Mouse (Mus musculus): ENCODE data around the gene Klhl5. TPM values are rescaled to one million over a fixed set of nuclear protein-coding genes. Genes with fewer than 3 reads are reported as not detected.

Klhl5 gene
- total RNA-seq (2021) = 10 to 100 TPM; 14.3 to 15.1 TPM

DNA sequence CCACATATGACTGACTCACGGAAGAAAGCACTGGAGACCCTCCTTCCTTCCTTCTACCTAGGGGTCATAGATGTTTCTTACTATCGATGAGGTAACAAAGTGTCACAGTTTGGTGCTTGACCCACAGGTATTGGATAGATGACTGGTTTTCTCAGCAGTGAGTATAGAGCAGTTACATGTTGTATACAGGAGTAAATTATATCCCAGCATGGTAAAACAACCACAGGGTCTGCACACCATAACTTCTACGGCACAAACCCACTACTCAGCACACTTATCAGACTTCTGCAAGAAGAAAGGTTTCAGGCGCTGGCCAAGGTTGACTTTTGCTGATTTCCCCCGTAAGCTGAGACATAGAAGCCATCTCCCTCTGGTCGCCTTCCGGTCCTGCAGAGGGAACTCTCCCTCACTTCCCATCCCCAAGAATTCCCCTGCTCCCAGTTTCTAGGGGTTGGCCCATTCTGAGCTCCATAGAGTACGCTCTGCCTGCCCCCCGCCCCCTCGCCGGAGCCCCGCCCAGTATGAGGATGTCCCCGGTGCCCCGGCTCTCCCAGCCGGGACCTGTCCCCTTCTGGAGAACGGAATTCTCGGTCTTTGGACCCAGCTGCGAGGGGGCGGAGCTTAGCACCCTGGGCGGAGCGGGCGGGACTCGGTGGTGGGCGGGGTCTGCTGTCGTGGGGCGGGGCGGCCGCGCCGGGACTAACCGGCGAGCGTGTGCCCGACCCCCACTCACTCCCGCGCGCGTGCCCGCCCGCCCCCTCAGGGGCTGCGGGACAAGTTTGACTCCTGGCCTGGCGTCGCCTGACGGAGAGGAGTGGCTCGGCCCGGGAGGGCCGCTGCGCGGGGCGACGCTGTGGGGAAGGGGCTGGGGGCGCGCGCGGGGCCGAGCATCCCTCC lies at the start of gene Klhl5:
TSS of gene Klhl5 (plus strand) at position 664 of the 897 bp plus-strand sequence.
- intact Hi-C loops (cut with DNase I) = loop anchor here (5.0 kb wide), 1 partner anchor 50 kb away; no protein-coding TSS in a partner anchor

GRCm38 (mm10) chr5:65057596-65057995 lies 49.7 kb upstream of the Klhl5 start:
- DNase-seq = no peak
- intact Hi-C loops (cut with DNase I) = no loop called here

More for the DNA sequence above, at the start of gene Klhl5:
- peak; percentile 91 for DNase-seq

DNA sequence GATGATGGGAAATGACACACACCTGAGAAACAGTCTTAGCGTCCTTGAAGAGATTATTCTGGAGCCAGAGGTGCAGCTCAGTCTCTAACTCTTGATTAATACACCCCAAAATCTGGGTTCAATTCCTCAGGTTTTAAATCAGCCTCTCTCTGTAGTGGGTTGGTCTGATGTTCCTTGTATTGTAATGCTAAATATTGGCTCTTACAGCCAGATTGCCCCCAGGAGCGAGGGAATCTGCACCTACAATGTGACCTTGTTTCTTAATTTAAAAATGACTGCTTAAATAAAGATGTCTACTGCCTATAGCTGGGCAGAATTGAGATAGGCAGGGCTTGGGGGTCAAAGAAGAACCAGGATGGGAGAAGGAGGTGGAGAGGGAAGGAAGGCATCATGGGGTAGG lies 47.5 kb upstream of the Klhl5 start:
- intact Hi-C loops (cut with DNase I) = no loop called here
- no peak for DNase-seq

DNA sequence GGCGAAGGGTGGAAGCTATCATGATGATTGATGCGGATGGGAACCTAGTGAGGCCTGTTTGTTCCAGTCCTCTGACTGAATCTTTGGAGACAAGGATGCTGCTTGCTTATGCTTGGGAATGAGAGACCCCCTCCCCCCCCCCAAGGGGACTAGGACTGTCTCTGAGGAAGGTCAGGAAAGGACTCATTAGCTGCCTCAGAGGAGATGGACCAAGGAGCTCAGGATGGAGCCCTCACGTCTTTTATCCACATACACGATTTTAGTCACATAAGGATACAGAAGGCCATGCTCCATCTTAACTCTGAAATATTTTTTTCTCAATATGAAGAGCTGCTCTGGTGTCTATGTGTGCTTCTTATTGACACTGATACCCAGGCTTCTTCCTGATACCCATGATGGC lies 45.1 kb upstream of the Klhl5 start:
- intact Hi-C loops (cut with DNase I) = no loop called here
- DNase-seq = no peak

GRCm38 (mm10) chr5:65063266-65063665 lies 44.1 kb upstream of the Klhl5 start:
- intact Hi-C loops (cut with DNase I) = no loop called here
- no peak for DNase-seq

DNA sequence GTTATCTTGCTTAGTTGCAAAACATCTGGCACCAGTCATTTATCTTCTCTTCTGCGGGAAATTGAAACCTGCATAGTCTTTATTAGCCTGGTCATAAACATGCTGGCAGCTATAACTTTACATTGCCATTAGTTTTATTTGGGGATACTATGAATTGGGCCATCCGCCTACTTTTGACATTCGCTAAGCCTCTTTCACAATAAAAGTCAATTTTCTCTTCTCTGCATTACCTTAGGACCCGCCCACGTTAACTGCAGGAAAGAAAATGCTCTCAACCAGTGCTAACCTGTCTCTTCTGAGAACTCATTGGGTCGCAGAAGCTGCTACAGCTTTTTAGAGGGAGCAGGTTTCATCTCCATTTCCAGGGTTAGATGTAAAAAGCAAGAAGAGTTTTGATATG lies 39.2 kb upstream of the Klhl5 start:
- DNase-seq = no peak
- intact Hi-C loops (cut with DNase I) = no loop called here

GRCm38 (mm10) chr5:65069872-65070271 lies 37.5 kb upstream of the Klhl5 start:
- no peak for DNase-seq
- intact Hi-C loops (cut with DNase I) = no loop called here

DNA sequence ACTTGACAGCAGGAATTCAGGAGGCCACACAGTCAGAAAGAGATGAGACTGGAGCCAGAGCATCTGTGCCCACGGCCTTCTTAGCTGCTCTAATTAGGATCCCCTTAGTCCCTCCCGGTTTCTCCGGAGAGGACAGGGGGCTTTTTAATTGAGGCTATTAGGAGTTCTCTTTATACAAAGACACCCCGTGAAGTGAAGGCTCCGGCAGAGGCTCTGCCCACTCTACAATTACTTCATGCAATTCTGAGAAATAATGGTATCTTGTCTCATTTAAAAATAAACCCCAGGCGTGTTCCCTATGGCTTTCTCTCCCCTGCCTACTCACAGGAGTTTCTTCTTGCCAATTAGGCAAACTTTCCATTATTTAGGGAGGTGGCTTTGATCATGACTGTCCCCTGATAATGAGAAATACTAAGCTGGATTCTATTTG lies 35.6 kb upstream of the Klhl5 start:
- intact Hi-C loops (cut with DNase I) = no loop called here
- no peak for DNase-seq

- intact Hi-C loops (cut with DNase I) = no loop called here
- no peak for DNase-seq
Measured at GRCm38 (mm10) chr5:65073247-65073646, 34.1 kb upstream of the Klhl5 start.

GRCm38 (mm10) chr5:65074693-65075092 lies 32.6 kb upstream of the Klhl5 start:
- intact Hi-C loops (cut with DNase I) = loop anchor here (2.0 kb wide), 1 partner anchor 138 kb away; no protein-coding TSS in a partner anchor
- DNase-seq = peak; percentile 22 to 35

- no peak for DNase-seq
- intact Hi-C loops (cut with DNase I) = no loop called here
Measured at GRCm38 (mm10) chr5:65076087-65076486, 31.3 kb upstream of the Klhl5 start.

DNA sequence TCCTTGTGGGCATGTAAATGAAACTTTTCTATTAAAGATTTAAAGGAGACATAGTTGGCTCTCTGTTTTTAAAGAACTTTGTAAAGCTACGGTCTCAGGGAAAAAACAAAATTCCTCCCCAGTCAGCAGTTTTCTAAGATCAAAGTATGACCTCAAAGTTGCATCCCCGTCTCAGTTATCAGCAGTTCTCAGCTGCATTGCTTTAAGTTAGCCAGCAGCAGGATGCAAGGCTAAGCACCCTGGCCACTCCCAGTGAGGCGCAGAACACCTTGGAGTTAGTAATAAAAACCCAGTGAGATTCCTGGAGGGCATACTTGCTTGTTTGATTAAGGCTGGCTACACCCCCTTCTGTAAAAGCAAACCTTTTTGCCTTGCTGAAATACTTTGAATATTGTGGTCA lies 30.6 kb upstream of the Klhl5 start:
- no peak for DNase-seq
- intact Hi-C loops (cut with DNase I) = no loop called here

GRCm38 (mm10) chr5:65078081-65078480 lies 29.3 kb upstream of the Klhl5 start:
- no peak for DNase-seq
- intact Hi-C loops (cut with DNase I) = no loop called here

GRCm38 (mm10) chr5:65079881-65080280 lies 27.5 kb upstream of the Klhl5 start:
- DNase-seq = no peak
- intact Hi-C loops (cut with DNase I) = no loop called here

GRCm38 (mm10) chr5:65081836-65082235 lies 25.5 kb upstream of the Klhl5 start:
- no peak for DNase-seq
- intact Hi-C loops (cut with DNase I) = no loop called here

- peak in 1 of 2 experiments; percentile 28 for DNase-seq
- intact Hi-C loops (cut with DNase I) = no loop called here
Measured at GRCm38 (mm10) chr5:65086522-65086921, 20.8 kb upstream of the Klhl5 start.

DNA sequence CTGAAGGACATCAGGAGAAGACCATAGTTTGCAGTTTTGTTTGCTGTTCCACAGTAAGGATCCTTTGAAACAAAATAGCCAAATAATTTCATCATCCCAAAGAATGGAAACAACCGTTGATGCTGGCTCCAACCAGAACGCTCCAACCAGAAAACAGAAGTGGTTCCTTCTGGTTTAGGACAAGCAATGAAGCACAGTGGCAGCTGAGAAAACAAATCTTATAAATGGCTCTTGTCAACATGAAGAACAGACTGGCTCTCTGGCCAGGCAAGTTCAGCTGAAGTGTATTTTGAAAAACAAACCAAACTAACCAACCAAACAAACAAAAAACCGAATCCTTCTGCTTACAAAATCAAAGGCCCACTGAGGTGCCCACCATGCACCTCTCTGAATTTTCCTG lies 17.6 kb upstream of the Klhl5 start:
- DNase-seq = no peak
- intact Hi-C loops (cut with DNase I) = no loop called here

DNA sequence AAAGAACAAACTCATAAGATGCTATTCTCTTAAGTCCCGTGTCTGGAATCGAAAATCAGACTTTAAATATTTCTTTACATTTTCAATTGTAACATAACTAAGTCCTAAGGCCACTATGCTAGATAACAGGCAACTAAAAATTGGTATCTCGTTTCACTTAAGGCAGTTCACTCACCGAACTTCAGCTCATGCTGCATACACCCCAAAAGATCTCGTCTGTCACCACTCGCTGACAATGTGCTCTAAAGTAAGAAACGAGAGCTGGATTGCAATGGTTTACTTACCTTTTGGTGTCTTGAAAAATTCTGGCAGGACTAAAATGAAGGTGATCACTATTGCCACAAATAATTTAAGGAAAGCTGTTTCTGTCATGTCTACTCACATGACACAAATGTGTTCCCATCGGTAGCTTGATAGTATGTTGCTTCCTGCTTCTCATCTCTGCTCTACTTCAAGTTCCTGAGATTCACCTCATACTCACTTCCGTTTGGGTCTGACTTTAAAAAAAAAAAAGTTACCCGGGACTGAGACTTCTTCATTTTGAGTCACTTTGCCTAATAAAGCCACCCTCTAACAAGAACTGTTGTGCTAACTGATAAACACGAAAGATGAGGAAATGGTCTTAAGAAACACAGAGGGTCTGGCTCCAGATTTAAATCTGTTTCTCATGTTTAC lies 16.0 kb upstream of the Klhl5 start:
- intact Hi-C loops (cut with DNase I) = no loop called here
- no peak for DNase-seq

- intact Hi-C loops (cut with DNase I) = no loop called here
Measured at GRCm38 (mm10) chr5:65091921-65092320, 15.4 kb upstream of the Klhl5 start, which contains the start of gene Tmem156. Tmem156 (minus strand) TSS chr5:65092132.

DNA sequence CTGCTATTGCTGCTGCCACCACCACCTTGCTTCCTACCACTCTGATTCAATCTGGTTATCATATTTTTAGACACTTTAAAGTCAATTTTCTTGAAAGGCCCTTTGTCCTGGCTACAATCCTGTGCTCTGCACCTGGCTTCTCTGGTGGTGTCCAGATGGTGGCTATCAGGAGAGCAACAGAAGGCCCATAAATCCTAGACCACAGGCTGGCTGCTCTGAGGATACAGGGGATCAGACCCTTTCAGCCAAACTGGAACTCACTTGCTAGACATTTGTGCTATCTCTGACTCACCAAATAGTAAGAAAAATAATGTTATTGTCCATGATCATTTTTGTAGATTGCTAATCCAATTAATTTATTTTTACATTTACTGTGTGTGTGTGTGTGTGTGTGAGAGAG lies 13.6 kb upstream of the Klhl5 start:
- intact Hi-C loops (cut with DNase I) = no loop called here
- DNase-seq = no peak

More at GRCm38 (mm10) chr5:65091921-65092320, 15.4 kb upstream of the Klhl5 start, which contains the start of gene Tmem156:
- no peak for DNase-seq

- DNase-seq = no peak
- intact Hi-C loops (cut with DNase I) = no loop called here
Measured at GRCm38 (mm10) chr5:65094902-65095545, 12.3 kb upstream of the Klhl5 start.
